Mouse (Mus musculus) hindbrain, embryonic 12.5 days (tissue): ENCODE results near the gene Efcab10. TPM values are rescaled to one million over a fixed set of nuclear protein-coding genes. Genes with fewer than 3 reads are reported as not detected.

Source experiments
- ATAC-seq: fragments of 200-750 bp; cut with Nextera tagmentation; 2 replicates; pipeline ENCODE4 v1.8.0; 2017; ENCODE audit warnings: moderate TSS enrichment; ENCODE audit not compliant: low FRiP score
- H3K27ac ChIP-seq: fragments of 300-500 bp; sonication (generic); 2 replicates; pipeline ENCODE4 v1.5.1; 2016; ENCODE audit warnings: mild to moderate bottlenecking
- H3K27me3 ChIP-seq: fragments of 300-500 bp; sonication (generic); 2 replicates; pipeline ENCODE4 v1.6.1; 2016; ENCODE audit warnings: mild to moderate bottlenecking
- H3K36me3 ChIP-seq: fragments of 300-500 bp; sonication (generic); 2 replicates; pipeline ENCODE4 v1.6.1; 2016; ENCODE audit warnings: mild to moderate bottlenecking
- H3K4me1 ChIP-seq: fragments of 300-500 bp; sonication (generic); 2 replicates; pipeline ENCODE4 v1.6.1; 2016
- H3K4me2 ChIP-seq: fragments of 300-500 bp; sonication (generic); replicated peaks from 2 replicates; pipeline ENCODE4 v1.6.1; 2016; ENCODE audit warnings: mild to moderate bottlenecking
- H3K4me3 ChIP-seq: fragments of 300-500 bp; sonication (generic); 2 replicates; pipeline ENCODE4 v1.5.1; 2016; ENCODE audit warnings: mild to moderate bottlenecking
- H3K9ac ChIP-seq: fragments of 300-500 bp; sonication (generic); 2 replicates; pipeline ENCODE4 v1.6.1; 2016; ENCODE audit warnings: mild to moderate bottlenecking, moderate library complexity
- H3K9me3 ChIP-seq: fragments of 300-500 bp; sonication (generic); replicated peaks from 2 replicates; pipeline ENCODE4 v1.6.1; 2016; ENCODE audit warnings: mild to moderate bottlenecking
- WGBS: fragments of 180-500 bp; shearing (Covaris S2); methylation state at CpG from one replicate; pipeline ENCODE4 v1.1.7; 2016; 5-methylcytosine and 5-hydroxymethylcytosine counted together
- polyA plus RNA-seq: library from polyadenylated mRNA; unstranded; fragments of >200 nt; fragmentation: Nextera tagmentation; extraction: Ambion mirVana; gene quantifications from 2 replicates; pipeline ENCODE4 v1.2.1, GENCODE M21; 2016

Gene Efcab10
- polyA plus RNA-seq, 1 experiment from 2014 or later = 3.0 TPM

- peak; percentile 74 for ATAC-seq
- Histone ChIP-seq H3K27ac (no peak overlapping the region), H3K4me2 (peak overlapping the region; percentile 34; the same call in 1 of the 2 replicates), H3K27me3 (no peaks in the 10 kb centered on the region), H3K4me1 (peaks cover 3% of the 10 kb centered on the region; the same call in 1 of the 2 replicates), H3K9me3 (no peaks in the 10 kb centered on the region), H3K9ac (no peak overlapping the region), H3K36me3 (no peaks in the 10 kb centered on the region), H3K4me3 (0 out of 2 replicates have a peak overlapping the region, but pooled peaks have one; percentile 7)
- WGBS = 20% methylated on average over 22 of the region's 22 CpGs
Observed at GRCm38 (mm10) chr12:33379624-33380445, 14.8 kb upstream of the Efcab10 start.

- Histone ChIP-seq H3K9ac (no peak overlapping the region), H3K27me3 (no peaks in the 10 kb centered on the region), H3K4me1 (no peaks in the 10 kb centered on the region), H3K4me2 (no peak overlapping the region), H3K36me3 (no peaks in the 10 kb centered on the region), H3K27ac (no peak overlapping the region), H3K9me3 (no peaks in the 10 kb centered on the region), H3K4me3 (no peak overlapping the region)
- peak; percentile 73 for ATAC-seq
- 12% methylated on average over 5 of the region's 5 CpGs for WGBS
Observed at GRCm38 (mm10) chr12:33388842-33389241, 5.8 kb upstream of the Efcab10 start.

- no peak overlapping the region for H3K4me2 ChIP-seq
- no peak overlapping the region for H3K4me3 ChIP-seq
- H3K36me3 ChIP-seq = no peaks in the 10 kb centered on the region
- no peaks in the 10 kb centered on the region for H3K9me3 ChIP-seq
- H3K27me3 ChIP-seq = no peaks in the 10 kb centered on the region
- no peak for ATAC-seq
- no peak overlapping the region for H3K27ac ChIP-seq
- WGBS = 65% methylated on average over 2 of the region's 2 CpGs
- H3K9ac ChIP-seq = no peak overlapping the region
- peaks cover 9% of the 10 kb centered on the region for H3K4me1 ChIP-seq
Observed at GRCm38 (mm10) chr12:33390844-33391560, 3.7 kb upstream of the Efcab10 start.

- no peaks in the 10 kb centered on the region for H3K27me3 ChIP-seq
- WGBS = 66% methylated on average over 7 of the region's 7 CpGs
- H3K4me2 ChIP-seq = no peak overlapping the region
- no peak for ATAC-seq
- peaks cover 7% of the 10 kb centered on the region for H3K4me1 ChIP-seq
- H3K9ac ChIP-seq = no peak overlapping the region
- no peaks in the 10 kb centered on the region for H3K36me3 ChIP-seq
- H3K9me3 ChIP-seq = no peaks in the 10 kb centered on the region
- H3K27ac ChIP-seq = no peak overlapping the region
- H3K4me3 ChIP-seq = no peak overlapping the region
Observed at GRCm38 (mm10) chr12:33403265-33403693, 8.6 kb downstream of the Efcab10 start.

- H3K27me3 ChIP-seq = no peaks in the 10 kb centered on the region
- no peak overlapping the region for H3K4me2 ChIP-seq
- no peak overlapping the region for H3K9ac ChIP-seq
- no peaks in the 10 kb centered on the region for H3K9me3 ChIP-seq
- H3K4me3 ChIP-seq = no peak overlapping the region
- no peaks in the 10 kb centered on the region for H3K36me3 ChIP-seq
- WGBS = 68% methylated on average over 5 of the region's 5 CpGs
- H3K27ac ChIP-seq = peak overlapping the region; percentile 72; the same call in 1 of the 2 replicates
- peak; percentile 48; the same call in 1 of the 2 replicates for ATAC-seq
- H3K4me1 ChIP-seq = peaks cover 7% of the 10 kb centered on the region
Observed at GRCm38 (mm10) chr12:33404996-33405395, 10.3 kb downstream of the Efcab10 start.

GRCm38 (mm10) chr12:33405398-33406026, 10.9 kb downstream of the Efcab10 start:
- Histone ChIP-seq H3K4me1 (peaks cover 7% of the 10 kb centered on the region), H3K27ac (peak overlapping the region; percentile 72), H3K9me3 (no peaks in the 10 kb centered on the region), H3K36me3 (no peaks in the 10 kb centered on the region), H3K9ac (no peak overlapping the region), H3K4me3 (no peak overlapping the region), H3K4me2 (no peak overlapping the region), H3K27me3 (no peaks in the 10 kb centered on the region)
- peak; percentile 80 for ATAC-seq
- WGBS = 47% methylated on average over 6 of the region's 6 CpGs

GRCm38 (mm10) chr12:33411580-33412151, 17.0 kb downstream of the Efcab10 start:
- no peak overlapping the region for H3K4me3 ChIP-seq
- no peaks in the 10 kb centered on the region for H3K27me3 ChIP-seq
- no peaks in the 10 kb centered on the region for H3K36me3 ChIP-seq
- ATAC-seq = no peak
- no peaks in the 10 kb centered on the region for H3K4me1 ChIP-seq
- 61% methylated on average over 6 of the region's 6 CpGs for WGBS
- no peaks in the 10 kb centered on the region for H3K9me3 ChIP-seq
- H3K4me2 ChIP-seq = no peak overlapping the region
- H3K27ac ChIP-seq = no peak overlapping the region
- no peak overlapping the region for H3K9ac ChIP-seq

GRCm38 (mm10) chr12:33424329-33424728, 29.7 kb downstream of the Efcab10 start:
- Histone ChIP-seq H3K27ac (no peak overlapping the region), H3K9me3 (no peaks in the 10 kb centered on the region), H3K27me3 (peaks cover 3% of the 10 kb centered on the region; the same call in 1 of the 2 replicates), H3K4me1 (no peaks in the 10 kb centered on the region), H3K4me3 (no peak overlapping the region), H3K4me2 (no peak overlapping the region), H3K9ac (no peak overlapping the region), H3K36me3 (no peaks in the 10 kb centered on the region)
- 20% methylated on average over 3 of the region's 3 CpGs for WGBS
- no peak for ATAC-seq

GRCm38 (mm10) chr12:33427293-33427692, 32.6 kb downstream of the Efcab10 start:
- no peak overlapping the region for H3K4me2 ChIP-seq
- 21% methylated on average over 3 of the region's 3 CpGs for WGBS
- no peak overlapping the region for H3K4me3 ChIP-seq
- no peak for ATAC-seq
- peaks cover 6% of the 10 kb centered on the region for H3K4me1 ChIP-seq
- H3K27me3 ChIP-seq = peaks cover 3% of the 10 kb centered on the region; the same call in 1 of the 2 replicates
- H3K27ac ChIP-seq = no peak overlapping the region
- H3K36me3 ChIP-seq = no peaks in the 10 kb centered on the region
- no peaks in the 10 kb centered on the region for H3K9me3 ChIP-seq
- H3K9ac ChIP-seq = no peak overlapping the region

GRCm38 (mm10) chr12:33427726-33428125, 33.1 kb downstream of the Efcab10 start:
- H3K9ac ChIP-seq = no peak overlapping the region
- no peak overlapping the region for H3K4me3 ChIP-seq
- ATAC-seq = no peak
- H3K27ac ChIP-seq = no peak overlapping the region
- peaks cover 3% of the 10 kb centered on the region; the same call in 1 of the 2 replicates for H3K27me3 ChIP-seq
- H3K36me3 ChIP-seq = no peaks in the 10 kb centered on the region
- 76% methylated on average over 2 of the region's 2 CpGs for WGBS
- no peak overlapping the region for H3K4me2 ChIP-seq
- H3K9me3 ChIP-seq = no peaks in the 10 kb centered on the region
- peaks cover 6% of the 10 kb centered on the region for H3K4me1 ChIP-seq

- H3K27me3 ChIP-seq = no peaks in the 10 kb centered on the region
- WGBS = under 1% methylated on average over 66 of the region's 66 CpGs
- peak within 1 kb of the TSS; percentile 96 for H3K4me3 ChIP-seq
- H3K36me3 ChIP-seq = no peaks in the 10 kb centered on the region
- peak within 1 kb of the TSS; percentile 75 for H3K4me2 ChIP-seq
- H3K9me3 ChIP-seq = no peaks in the 10 kb centered on the region
- peak; percentile 98 for ATAC-seq
- peak within 1 kb of the TSS; percentile 78 for H3K27ac ChIP-seq
- peak within 1 kb of the TSS; percentile 84 for H3K9ac ChIP-seq
- peaks cover 6% of the 10 kb centered on the region for H3K4me1 ChIP-seq
Observed at GRCm38 (mm10) chr12:33429387-33430160, 34.9 kb downstream of the Efcab10 start, which contains the start of gene Twistnb. Twistnb (plus strand) TSS chr12:33429635.
